Mouse (Mus musculus): ENCODE data around the gene Wwox.

- TF ChIP-seq CTCF (IDR thresholded peaks at IDR 0.05; ENCODE audit: low read depth, low read length) (no peak), POLR2A (IDR thresholded peaks at IDR 0.05; ENCODE audit: borderline replicate concordance, low read depth, low read length) (no peak)
Measured at GRCm38 (mm10) chr8:115195334-115195733, 755.9 kb downstream of the Wwox start.
